In the genomic region with DNA sequence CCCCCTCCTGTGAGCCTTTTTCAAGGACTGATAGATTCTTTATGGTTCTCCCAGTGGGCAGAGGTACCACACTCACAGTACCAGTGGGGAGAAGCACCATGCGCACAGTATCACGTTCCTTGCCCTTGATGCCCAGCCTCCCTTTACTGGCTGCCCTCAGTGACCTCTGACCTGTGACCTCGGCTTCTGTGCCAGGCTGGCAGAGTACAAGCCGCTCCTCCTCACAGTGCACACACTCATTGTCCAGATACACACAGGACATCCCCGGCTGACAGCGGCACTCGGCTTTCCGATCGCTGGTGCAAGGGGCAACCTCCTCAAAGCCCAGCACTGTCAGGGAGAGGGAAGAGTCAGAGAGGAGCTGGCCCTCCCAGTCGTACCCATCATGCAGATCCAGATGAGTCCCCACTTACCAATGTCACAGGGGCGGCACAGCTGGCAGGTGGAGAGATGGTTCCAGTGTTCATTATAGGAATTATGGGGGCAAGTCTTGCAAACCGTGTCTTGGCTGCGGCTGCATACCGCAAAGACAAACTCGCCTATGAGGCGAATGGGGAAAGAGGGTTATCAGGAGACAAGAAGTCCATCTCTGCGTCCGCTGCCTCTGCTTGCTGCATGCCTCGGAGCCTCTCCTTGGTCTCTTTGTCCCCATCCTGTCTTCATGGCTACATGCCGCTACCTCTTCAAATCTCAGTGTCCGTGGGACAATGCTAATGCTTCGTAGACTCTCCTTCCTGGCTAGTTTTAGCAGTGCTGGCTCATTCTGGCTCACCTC, we compare ENCODE assay signal across 8 mouse cellular contexts. TPM values are rescaled to one million over a fixed set of nuclear protein-coding genes. Genes with fewer than 3 reads are reported as not detected.
DNase-seq lines count a peak whose midpoint lies in the region; ATAC-seq and TF ChIP-seq lines count a peak whose summit lies in the region.

No protein-coding gene starts in this region.

- TF ChIP-seq POLR2A in ES-Bruce4 (IDR thresholded peaks at IDR 0.05; ENCODE audit: insufficient read depth, low read length), result no peak
- TF ChIP-seq POLR2A in olfactory bulb, adult 2 months (IDR thresholded peaks at IDR 0.05; ENCODE audit: insufficient read depth, low read depth, low read length), result no peak

- no peak for TF ChIP-seq CTCF in ES-Bruce4 (IDR thresholded peaks at IDR 0.05; ENCODE audit: low read depth, low read length)
- no peak for TF ChIP-seq CTCF in olfactory bulb, adult 2 months (IDR thresholded peaks at IDR 0.05; ENCODE audit: insufficient read depth, low read depth, low read length)

- ATAC-seq in heart, embryonic 16.5 days (replicated peaks; ENCODE audit: extremely low read depth, insufficient read depth, low FRiP score), result no peak
- ATAC-seq in liver, embryonic 12.5 days, result no peak

- DNase-seq in NIH3T3 (ENCODE audit: low read depth), result peak; percentile 36
- DNase-seq in urinary bladder, postnatal 10 days (ENCODE audit: low spot score), result no peak
- no peak for DNase-seq in left cerebral cortex, postnatal 14 days (ENCODE audit: low spot score in 2 of 2)
- no peak for DNase-seq in left cerebral cortex, postnatal 10 days (ENCODE audit: extremely low spot score in 1 of 2, low spot score in 2 of 2)

- no peaks in the 10 kb centered on the region for H3K9me3 ChIP-seq in ES-Bruce4 (replicated peaks; ENCODE audit: control insufficient read depth, insufficient read depth, low read length, poor library complexity, severe bottlenecking)
- H3K9me3 ChIP-seq in heart, embryonic 16.5 days (replicated peaks; ENCODE audit: control insufficient read depth, low read length), result no peaks in the 10 kb centered on the region
- no peaks in the 10 kb centered on the region for H3K9me3 ChIP-seq in liver, embryonic 12.5 days (replicated peaks)

- intact Hi-C loops in left cerebral cortex, postnatal 14 days (cut with DNase I), result no loop called here
- intact Hi-C loops in left cerebral cortex, postnatal 10 days (cut with DNase I), result no loop called here

- H3K27ac ChIP-seq in ES-Bruce4 (ENCODE audit: insufficient read depth, low read length), result no peak overlapping the region
- peak overlapping the region; percentile 84 for H3K27ac ChIP-seq in heart, embryonic 16.5 days (ENCODE audit: low read length)
- peak overlapping the region; percentile 71; the same call in 1 of the 2 replicates for H3K27ac ChIP-seq in liver, embryonic 12.5 days
- H3K27ac ChIP-seq in olfactory bulb, adult 2 months (ENCODE audit: insufficient read depth, low read depth, low read length), result no peak overlapping the region

- H3K4me1 ChIP-seq in ES-Bruce4 (ENCODE audit: control insufficient read depth, insufficient read depth, low read length), result peaks cover 5% of the 10 kb centered on the region
- H3K4me1 ChIP-seq in heart, embryonic 16.5 days (ENCODE audit: control insufficient read depth, insufficient read depth, low read length), result peaks cover 28% of the 10 kb centered on the region
- peaks cover 27% of the 10 kb centered on the region for H3K4me1 ChIP-seq in liver, embryonic 12.5 days
- peaks cover 13% of the 10 kb centered on the region for H3K4me1 ChIP-seq in olfactory bulb, adult 2 months (ENCODE audit: control insufficient read depth, insufficient read depth, low read length)

- no peak overlapping the region for H3K9ac ChIP-seq in ES-Bruce4 (ENCODE audit: low read depth, poor library complexity, severe bottlenecking)
- peak overlapping the region; percentile 95 for H3K9ac ChIP-seq in heart, embryonic 16.5 days (ENCODE audit: low read length)
- H3K9ac ChIP-seq in liver, embryonic 12.5 days, result peak overlapping the region; percentile 60

- H3K27me3 ChIP-seq in ES-Bruce4 (ENCODE audit: control insufficient read depth, insufficient read depth, low read length, poor library complexity, severe bottlenecking), result no peaks in the 10 kb centered on the region
- no peaks in the 10 kb centered on the region for H3K27me3 ChIP-seq in heart, embryonic 16.5 days (ENCODE audit: control insufficient read depth, insufficient read depth, low read length)
- peaks cover 24% of the 10 kb centered on the region for H3K27me3 ChIP-seq in liver, embryonic 12.5 days (replicated peaks)

- no peak for TF ChIP-seq EP300 in ES-Bruce4 (IDR thresholded peaks at IDR 0.05; ENCODE audit: insufficient read depth, low read depth, low read length)

- H3K4me3 ChIP-seq in ES-Bruce4 (ENCODE audit: low read depth, low read length), result peak overlapping the region; percentile 27
- peak overlapping the region; percentile 70 for H3K4me3 ChIP-seq in heart, embryonic 16.5 days (ENCODE audit: low read length)
- peak overlapping the region; percentile 53 for H3K4me3 ChIP-seq in liver, embryonic 12.5 days
- H3K4me3 ChIP-seq in olfactory bulb, adult 2 months (ENCODE audit: insufficient read depth, low read depth, low read length), result peak overlapping the region; percentile 36

- no peaks in the 10 kb centered on the region for H3K36me3 ChIP-seq in ES-Bruce4 (ENCODE audit: control insufficient read depth, insufficient read depth, low read length, poor library complexity, severe bottlenecking)
- H3K36me3 ChIP-seq in heart, embryonic 16.5 days (ENCODE audit: control insufficient read depth, insufficient read depth), result peaks cover 22% of the 10 kb centered on the region
- H3K36me3 ChIP-seq in liver, embryonic 12.5 days, result peaks cover 26% of the 10 kb centered on the region

- peak overlapping the region; percentile 80 for H3K4me2 ChIP-seq in heart, embryonic 16.5 days (ENCODE audit: low read depth, low read length)
- H3K4me2 ChIP-seq in liver, embryonic 12.5 days, result peak overlapping the region; percentile 69

- WGBS in heart, embryonic 16.5 days, result 49% methylated on average over 22 of the region's 22 CpGs
- WGBS in liver, embryonic 12.5 days (ENCODE audit: insufficient replicate concordance), result 49% methylated on average over 22 of the region's 22 CpGs
- WGBS in olfactory bulb, adult 2 months, result 76% methylated on average over 22 of the region's 22 CpGs

RNA-seq across cellular contexts. Expression of a gene that starts 0.9 kb away (rescaled TPM):
- polyA plus RNA-seq in ES-Bruce4 (2011; ENCODE audit: insufficient read depth, insufficient read length, low read depth, missing spikeins), result 8.0 and 9.5 TPM in 2 replicates
- 43.0 and 51.4 TPM in 2 replicates for polyA plus RNA-seq in heart, embryonic 16.5 days (2015; fragmentation: Nextera tagmentation; extraction: Ambion mirVana)
- 19.2 and 22.9 TPM in 2 replicates for polyA plus RNA-seq in liver, embryonic 12.5 days (2016; fragmentation: Nextera tagmentation; extraction: Ambion mirVana)
- not detected in 2 replicates for polyA plus RNA-seq in olfactory bulb, adult 2 months (2012; ENCODE audit: insufficient read depth, insufficient read length, low replicate concordance, missing spikeins)
- total RNA-seq in left cerebral cortex, postnatal 14 days (2021), result 1 to 10 TPM; 8.8 to 9.3 TPM
- total RNA-seq in left cerebral cortex, postnatal 10 days (2021), result 1 to 10 TPM; 9.4 to 9.7 TPM

RNA-seq across cellular contexts. Expression of a gene that starts 7.7 kb away (rescaled TPM):
- polyA plus RNA-seq in ES-Bruce4 (2011; ENCODE audit: insufficient read depth, insufficient read length, low read depth, missing spikeins), result 2.0 and 2.3 TPM in 2 replicates
- 2.6 and 2.9 TPM in 2 replicates for polyA plus RNA-seq in heart, embryonic 16.5 days (2015; fragmentation: Nextera tagmentation; extraction: Ambion mirVana)
- polyA plus RNA-seq in liver, embryonic 12.5 days (2016; fragmentation: Nextera tagmentation; extraction: Ambion mirVana), result 0.23 and 0.50 TPM in 2 replicates
- polyA plus RNA-seq in olfactory bulb, adult 2 months (2012; ENCODE audit: insufficient read depth, insufficient read length, low replicate concordance, missing spikeins), result not detected in 2 replicates
- 1 to 10 TPM; 2.9 TPM for total RNA-seq in left cerebral cortex, postnatal 14 days (2021)
- 1 to 10 TPM; 2.0 to 2.3 TPM for total RNA-seq in left cerebral cortex, postnatal 10 days (2021)

RNA-seq across cellular contexts. Expression of a gene that starts 26.9 kb away (rescaled TPM):
- polyA plus RNA-seq in ES-Bruce4 (2011; ENCODE audit: insufficient read depth, insufficient read length, low read depth, missing spikeins), result 2.2 and 3.6 TPM in 2 replicates
- not detected in 2 replicates for polyA plus RNA-seq in heart, embryonic 16.5 days (2015; fragmentation: Nextera tagmentation; extraction: Ambion mirVana)
- not detected in 2 replicates for polyA plus RNA-seq in liver, embryonic 12.5 days (2016; fragmentation: Nextera tagmentation; extraction: Ambion mirVana)
- not detected in 2 replicates for polyA plus RNA-seq in olfactory bulb, adult 2 months (2012; ENCODE audit: insufficient read depth, insufficient read length, low replicate concordance, missing spikeins)
- total RNA-seq in left cerebral cortex, postnatal 14 days (2021), result not detected
- total RNA-seq in left cerebral cortex, postnatal 10 days (2021), result not detected

RNA-seq across cellular contexts. Expression of a gene that starts 36.4 kb away (rescaled TPM):
- polyA plus RNA-seq in ES-Bruce4 (2011; ENCODE audit: insufficient read depth, insufficient read length, low read depth, missing spikeins), result 13.1 and 19.8 TPM in 2 replicates
- polyA plus RNA-seq in heart, embryonic 16.5 days (2015; fragmentation: Nextera tagmentation; extraction: Ambion mirVana), result 54.2 and 54.8 TPM in 2 replicates
- 23.0 and 23.4 TPM in 2 replicates for polyA plus RNA-seq in liver, embryonic 12.5 days (2016; fragmentation: Nextera tagmentation; extraction: Ambion mirVana)
- not detected in 2 replicates for polyA plus RNA-seq in olfactory bulb, adult 2 months (2012; ENCODE audit: insufficient read depth, insufficient read length, low replicate concordance, missing spikeins)
- 10 to 100 TPM; 11.5 to 12.3 TPM for total RNA-seq in left cerebral cortex, postnatal 14 days (2021)
- 10 to 100 TPM in 1 of 2 experiments, 1 to 10 TPM in 1; 9.4 to 11.8 TPM for total RNA-seq in left cerebral cortex, postnatal 10 days (2021)

Comparison
In these comparisons a context has a peak if more than half of its experiments do, and no peak if none do; other contexts are left out.
1. H3K27ac ChIP-seq: peak in heart, embryonic 16.5 days (single experiment) and liver, embryonic 12.5 days (single experiment); none in ES-Bruce4 (single experiment) and olfactory bulb, adult 2 months (single experiment).
2. Peak in every context shown above with its lines, with median percentiles within 50 percentile points of each other: H3K4me3 ChIP-seq.